Mouse (Mus musculus) CH12.LX (cell line): ENCODE results near the gene Mmp23. TPM values are rescaled to one million over a fixed set of nuclear protein-coding genes. Genes with fewer than 3 reads are reported as not detected.

Experiments
- DNase-seq: peaks from one replicate; pipeline ENCODE4 v3.0.0-alpha.2; 2013; ENCODE audit errors: extremely low read depth
- H3K27ac ChIP-seq: 2 replicates; pipeline ENCODE4 v1.5.1; 2012; ENCODE audit warnings: low read depth, mild to moderate bottlenecking, control low read depth, moderate library complexity; ENCODE audit not compliant: insufficient read depth
- H3K27me3 ChIP-seq: replicated peaks from 2 replicates; pipeline ENCODE3; 2012; ENCODE audit warnings: inconsistent platforms
- H3K36me3 ChIP-seq, 2 experiments: replicated peaks in 1 of 2; 2 replicates each; pipeline versions ENCODE3 to v1.6.1; 2012; ENCODE audit warnings: inconsistent platforms in 1 of 2, low read length in 1 of 2, mild to moderate bottlenecking in 1 of 2, mixed read lengths in 1 of 2, moderate library complexity in 1 of 2; ENCODE audit not compliant: control insufficient read depth in 1 of 2, insufficient read depth in 1 of 2
- H3K4me1 ChIP-seq, 2 experiments: 2 replicates each; pipeline ENCODE4 v1.6.1; 2012; ENCODE audit warnings: inconsistent platforms in 1 of 2, moderate library complexity in 1 of 2; ENCODE audit not compliant: insufficient read depth in 2 of 2, control insufficient read depth in 1 of 2
- H3K4me2 ChIP-seq: 2 replicates; pipeline ENCODE4 v1.6.1; 2012; ENCODE audit warnings: low read depth, mild to moderate bottlenecking, control low read depth; ENCODE audit not compliant: poor library complexity, insufficient read depth, severe bottlenecking
- H3K4me3 ChIP-seq, 3 experiments: fragments of 150-350 bp in 1 of 3; sonication (generic) in 1 of 3; replicated peaks in 1 of 3; 2 replicates each; pipeline versions ENCODE3 to v1.5.1; 2011 to 2012; ENCODE audit warnings: low read depth in 2 of 3, low read length in 2 of 3, mild to moderate bottlenecking in 2 of 3, moderate library complexity in 2 of 3, control low read depth in 1 of 3, improper control_type of control experiment in 1 of 3, inconsistent platforms in 1 of 3, mixed read lengths in 1 of 3; ENCODE audit not compliant: poor library complexity in 1 of 3
- H3K79me2 ChIP-seq: replicated peaks from 2 replicates; pipeline ENCODE4 v1.6.1; 2012; ENCODE audit warnings: mild to moderate bottlenecking, moderate library complexity; ENCODE audit not compliant: control insufficient read depth, poor library complexity, insufficient read depth, severe bottlenecking; ENCODE audit errors: extremely low read depth
- H3K9ac ChIP-seq: 2 replicates; pipeline ENCODE4 v1.6.1; 2012; ENCODE audit warnings: low read depth, mild to moderate bottlenecking, control low read depth, moderate library complexity; ENCODE audit not compliant: insufficient read depth
- H3K9me3 ChIP-seq: replicated peaks from 2 replicates; pipeline ENCODE3; 2012; ENCODE audit warnings: low read length, inconsistent platforms, mixed read lengths
- CTCF ChIP-seq, 2 experiments: IDR thresholded peaks in 1 of 2; conservative IDR thresholded peaks in 1 of 2; 2 replicates each; pipeline ENCODE4 v1.5.1; 2011 to 2012; ENCODE audit warnings: low read depth in 2 of 2, low read length in 2 of 2, improper control_type of control experiment in 1 of 2, inconsistent platforms in 1 of 2, mild to moderate bottlenecking in 1 of 2, moderate library complexity in 1 of 2
- ELF1 ChIP-seq: IDR thresholded peaks from 2 replicates; pipeline ENCODE4 v1.6.1; 2014; ENCODE audit warnings: low read depth, mild to moderate bottlenecking, inconsistent platforms, low read length, improper control_type of control experiment
- EP300 ChIP-seq: IDR thresholded peaks from 2 replicates; pipeline ENCODE4 v1.6.1; 2011; ENCODE audit warnings: low read length, improper control_type of control experiment
- GABPA ChIP-seq: IDR thresholded peaks from 2 replicates; pipeline ENCODE4 v1.6.1; 2012; ENCODE audit warnings: low read depth, low read length, improper control_type of control experiment, inconsistent platforms; ENCODE audit not compliant: insufficient replicate concordance
- KAT2A ChIP-seq: IDR thresholded peaks from 2 replicates; pipeline ENCODE4 v1.6.1; 2012; ENCODE audit warnings: low read length, improper control_type of control experiment, inconsistent platforms; ENCODE audit not compliant: insufficient replicate concordance
- MAFK ChIP-seq: IDR thresholded peaks from 2 replicates; pipeline ENCODE4 v1.6.1; 2011; ENCODE audit warnings: low read length, improper control_type of control experiment; ENCODE audit not compliant: insufficient replicate concordance
- MAX ChIP-seq: IDR thresholded peaks from 2 replicates; pipeline ENCODE4 v1.6.1; 2011; ENCODE audit warnings: low read length, improper control_type of control experiment
- MEF2A ChIP-seq: IDR thresholded peaks from 2 replicates; pipeline ENCODE4 v1.6.1; 2014; ENCODE audit warnings: low read depth, mild to moderate bottlenecking, inconsistent platforms, low read length, improper control_type of control experiment, borderline replicate concordance
- NELFE ChIP-seq: IDR thresholded peaks from 2 replicates; pipeline ENCODE4 v1.6.1; 2011; ENCODE audit warnings: low read depth, low read length, improper control_type of control experiment
- POLR2AphosphoS2 ChIP-seq: IDR thresholded peaks from 2 replicates; pipeline ENCODE4 v1.6.1; 2011; ENCODE audit warnings: low read depth, low read length, improper control_type of control experiment
- RAD21 ChIP-seq: IDR thresholded peaks from 2 replicates; pipeline ENCODE4 v1.6.1; 2011; ENCODE audit warnings: low read depth, mild to moderate bottlenecking, low read length, improper control_type of control experiment, moderate library complexity
- SMC3 ChIP-seq: IDR thresholded peaks from 2 replicates; pipeline ENCODE4 v1.6.1; 2011; ENCODE audit warnings: low read depth, low read length, improper control_type of control experiment
- TBP ChIP-seq: conservative IDR thresholded peaks from 2 replicates; pipeline ENCODE4 v1.6.1; 2011; ENCODE audit warnings: low read depth, low read length, improper control_type of control experiment
- ZKSCAN1 ChIP-seq: IDR thresholded peaks from 2 replicates; pipeline ENCODE4 v1.6.1; 2012; ENCODE audit warnings: low read depth, inconsistent platforms, low read length, improper control_type of control experiment, borderline replicate concordance
- ZMIZ1 ChIP-seq: IDR thresholded peaks from 2 replicates; pipeline ENCODE4 v1.6.1; 2012; ENCODE audit warnings: low read depth, mild to moderate bottlenecking, inconsistent platforms, low read length, improper control_type of control experiment
- dilution Hi-C: fragments of 300-500 bp; cut with MboI; formaldehyde crosslinking; loops from 2 replicates; pipeline ENCODE4 v1.14.3; 2020; ENCODE audit warnings: low sequenced_read_pairs; ENCODE audit not compliant: extremely low pct_unique_long_range_greater_than_20kb, extremely low pct_ligation_motif_present
- in situ Hi-C: fragments of 300-500 bp; cut with MboI; formaldehyde crosslinking; loops from 3 replicates; pipeline ENCODE4 v1.14.3; 2019; ENCODE audit warnings: low sequenced_read_pairs, low pct_ligation_motif_present, low pct_unique_long_range_greater_than_20kb, mixed read lengths
- polyA plus RNA-seq: library from polyadenylated mRNA; unstranded; fragments of >175 nt; gene quantifications from 2 replicates; pipeline ENCODE4 v1.2.1, GENCODE M21; 2012; ENCODE audit warnings: low read depth; ENCODE audit not compliant: insufficient read length
- total RNA-seq, 2 experiments: library from RNA; depleted of rRNA; stranded (reverse); fragments of 300-350 nt in 1 of 2; fragments of >200 nt in 1 of 2; gene quantifications; 2 replicates each; pipeline ENCODE4 v1.2.3; 2012 to 2014

Gene Mmp23
- total and polyA plus RNA-seq, 3 experiments: 1.1 to 7.9 (median 2.0) TPM

DNA sequence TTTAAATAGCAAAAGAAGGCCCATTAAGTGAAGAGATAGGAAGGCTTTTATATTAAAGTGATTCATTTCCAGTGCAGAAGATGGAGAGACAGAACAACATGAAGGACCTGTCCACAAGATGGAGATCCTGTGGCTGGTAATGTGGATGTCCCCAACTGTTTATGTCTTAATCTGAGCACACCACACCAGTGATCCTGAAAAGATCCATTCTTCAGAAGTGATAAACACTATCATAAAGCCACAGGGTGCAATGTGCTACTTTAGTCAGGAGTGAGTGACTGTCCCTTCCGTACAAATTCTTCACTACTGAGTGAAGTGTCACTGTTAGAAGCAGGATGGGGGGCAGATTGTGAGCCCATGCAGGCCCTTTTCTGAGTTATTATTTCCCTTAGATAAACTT is 50.4 kb downstream of the Mmp23 start:
- Histone ChIP-seq H3K9me3 (no peaks in the 10 kb centered on the region), H3K4me3 (peak overlapping the region in 2 of 3 experiments; percentile 61 to 88), H3K36me3 (peaks cover 3 to 42% of the 10 kb centered on the region in 2 experiments), H3K4me2 (peak overlapping the region; percentile 86), H3K27me3 (no peaks in the 10 kb centered on the region), H3K4me1 (peaks cover 0 to 42% of the 10 kb centered on the region in 2 experiments; a peak in 2 of 4 replicates), H3K9ac (peak overlapping the region; percentile 86), H3K27ac (no peak overlapping the region), H3K79me2 (peaks cover 24% of the 10 kb centered on the region)
- DNase-seq: no peak
- TF ChIP-seq KAT2A (no peak), ZKSCAN1 (no peak), POLR2AphosphoS2 (no peak), ZMIZ1 (no peak), EP300 (no peak)
- in situ Hi-C loops: no loop called here
- dilution Hi-C loops: no loop called here

DNA sequence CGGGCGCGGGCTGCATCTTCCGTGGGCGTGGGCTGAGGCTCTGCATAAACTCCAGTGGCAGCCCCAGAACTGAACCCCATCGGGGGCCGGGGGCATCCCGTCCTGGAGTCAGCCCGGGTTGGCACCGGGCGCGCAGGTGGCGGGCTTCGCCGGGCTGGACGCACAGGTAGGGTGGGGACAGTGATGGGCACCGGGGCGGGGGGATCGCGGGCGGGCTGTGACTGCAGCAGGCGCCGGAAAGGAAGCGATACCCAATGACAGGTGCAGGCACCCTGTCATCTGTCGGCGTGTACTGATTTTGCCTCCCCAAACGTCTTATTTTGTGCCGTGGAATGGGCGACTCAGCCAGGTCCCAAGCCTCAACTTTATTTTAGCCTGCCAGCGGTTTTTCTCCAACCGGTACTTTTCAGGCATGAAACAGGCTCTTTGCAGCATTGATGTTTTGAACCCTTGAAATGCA is 51.2 kb downstream of the Mmp23 start:
- H3K27ac ChIP-seq: peak overlapping the region; percentile 99
- peak overlapping the region; percentile 86 for H3K9ac ChIP-seq
- dilution Hi-C loops (no loop called here), in situ Hi-C loops (no loop called here)
- peak overlapping the region; percentile 86 for H3K4me2 ChIP-seq
- peaks cover 3 to 36% of the 10 kb centered on the region in 2 experiments for H3K36me3 ChIP-seq
- peaks cover 0 to 45% of the 10 kb centered on the region in 2 experiments; a peak in 2 of 4 replicates for H3K4me1 ChIP-seq
- no peaks in the 10 kb centered on the region for H3K27me3 ChIP-seq
- DNase-seq: peak; percentile 38
- H3K9me3 ChIP-seq: no peaks in the 10 kb centered on the region
- H3K79me2 ChIP-seq: peaks cover 24% of the 10 kb centered on the region
- peak overlapping the region; percentile 61 to 93 (median 88) for H3K4me3 ChIP-seq
- no peak for TF ChIP-seq MAFK
- no peak for TF ChIP-seq MAX
- TF ChIP-seq RAD21: no peak
- no peak for TF ChIP-seq TBP
- TF ChIP-seq ELF1: no peak
- no peak for TF ChIP-seq CTCF (conservative IDR thresholded peaks at IDR 0.05 in 1 of 2, IDR thresholded peaks at IDR 0.05 in 1 of 2; ENCODE audit: low read depth in 2 of 2, low read length in 2 of 2)
- TF ChIP-seq MEF2A: no peak
- no peak for TF ChIP-seq NELFE
- TF ChIP-seq EP300: no peak
- TF ChIP-seq SMC3: no peak
- no peak for TF ChIP-seq GABPA
